Mouse (Mus musculus) forebrain, embryonic 15.5 days (tissue): ENCODE results near the gene Snx29. TPM values are rescaled to one million over a fixed set of nuclear protein-coding genes. Genes with fewer than 3 reads are reported as not detected.

Experiments used
- ATAC-seq: fragments of 200-750 bp; cut with Nextera tagmentation; replicated peaks from 2 replicates; pipeline ENCODE4 v1.8.0; 2017; ENCODE audit warnings: mild to moderate bottlenecking, moderate TSS enrichment, moderate library complexity
- H3K27ac ChIP-seq: fragments of 300-500 bp; sonication (generic); replicated peaks from 2 replicates; pipeline ENCODE4 v1.5.1; 2015; ENCODE audit warnings: mild to moderate bottlenecking, inconsistent platforms
- H3K27me3 ChIP-seq: fragments of 300-500 bp; sonication (generic); 2 replicates; pipeline ENCODE4 v1.6.1; 2015; ENCODE audit warnings: inconsistent platforms
- H3K36me3 ChIP-seq: fragments of 300-500 bp; sonication (generic); 2 replicates; pipeline ENCODE4 v1.6.1; 2015; ENCODE audit warnings: mild to moderate bottlenecking, inconsistent platforms
- H3K4me1 ChIP-seq: fragments of 300-500 bp; sonication (generic); 2 replicates; pipeline ENCODE4 v1.6.1; 2015; ENCODE audit warnings: inconsistent platforms
- H3K4me2 ChIP-seq: fragments of 300-500 bp; sonication (generic); replicated peaks from 2 replicates; pipeline ENCODE4 v1.6.1; 2015; ENCODE audit warnings: mild to moderate bottlenecking, inconsistent platforms
- H3K4me3 ChIP-seq: fragments of 300-500 bp; sonication (generic); 2 replicates; pipeline ENCODE4 v1.5.1; 2015; ENCODE audit warnings: mild to moderate bottlenecking, inconsistent platforms
- H3K9ac ChIP-seq: fragments of 300-500 bp; sonication (generic); replicated peaks from 2 replicates; pipeline ENCODE4 v1.6.1; 2015; ENCODE audit warnings: mild to moderate bottlenecking, inconsistent platforms
- H3K9me3 ChIP-seq: fragments of 300-500 bp; sonication (generic); 2 replicates; pipeline ENCODE4 v1.6.1; 2016; ENCODE audit warnings: inconsistent platforms
- WGBS: fragments of 180-500 bp; shearing (Covaris S2); methylation state at CpG from one replicate; pipeline ENCODE4 v1.1.7; 2015; ENCODE audit warnings: mixed read lengths; 5-methylcytosine and 5-hydroxymethylcytosine counted together
- polyA plus RNA-seq: library from polyadenylated mRNA; unstranded; fragments of >200 nt; fragmentation: Nextera tagmentation; extraction: Ambion mirVana; gene quantifications from 2 replicates; pipeline ENCODE4 v1.2.1, GENCODE M21; 2015

Snx29 gene
- polyA plus RNA-seq, 1 experiment from 2014 or later, result 14.1 TPM

DNA sequence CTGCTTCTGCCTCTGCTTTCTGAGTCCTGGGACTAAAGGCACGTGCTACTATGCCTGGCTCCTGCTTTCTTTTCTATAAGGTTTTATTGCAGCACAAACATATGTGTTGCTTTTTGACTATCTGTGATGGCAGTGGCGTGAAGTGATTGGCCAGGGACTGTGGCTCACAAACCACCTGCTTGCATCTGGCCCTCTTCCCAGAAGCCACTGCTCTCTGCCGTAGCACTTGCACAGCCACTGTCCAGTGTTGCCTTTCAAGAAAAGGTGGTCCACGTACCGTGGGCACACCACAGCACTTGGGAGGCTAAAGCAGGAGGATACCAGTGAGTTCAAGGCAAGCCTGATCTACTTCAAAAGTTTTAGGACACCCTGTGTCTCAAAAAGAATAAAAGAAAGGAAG lies 154.9 kb downstream of the Snx29 start:
- ATAC-seq, result no peak

DNA sequence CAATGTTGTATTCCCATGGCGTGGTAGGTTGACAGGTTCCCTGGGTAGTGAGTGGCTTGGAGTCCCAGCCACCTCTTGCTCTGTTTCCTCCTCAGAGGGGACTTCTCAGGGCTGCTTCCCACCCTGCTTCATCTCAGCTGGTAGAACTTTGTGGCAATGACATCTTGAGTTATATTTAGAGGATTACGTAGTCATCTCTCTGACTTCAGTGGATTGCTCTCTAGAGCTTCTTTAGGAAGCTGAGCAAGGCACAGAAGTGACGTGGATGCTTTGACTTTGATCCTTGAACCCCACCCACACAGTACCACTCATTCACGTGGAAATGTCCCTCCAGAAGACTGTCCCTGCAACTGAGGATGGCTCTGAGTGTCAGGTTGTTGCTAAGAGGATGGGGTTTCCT lies 156.9 kb downstream of the Snx29 start:
- Histone ChIP-seq H3K27ac (no peak overlapping the region), H3K36me3 (no peaks in the 10 kb centered on the region), H3K4me3 (no peak overlapping the region), H3K9me3 (no peaks in the 10 kb centered on the region), H3K4me2 (no peak overlapping the region), H3K4me1 (no peaks in the 10 kb centered on the region), H3K27me3 (no peaks in the 10 kb centered on the region), H3K9ac (no peak overlapping the region)
- no peak for ATAC-seq
- 83% methylated on average over 4 of the region's 4 CpGs for WGBS

More for the DNA sequence above, 154.9 kb downstream of the Snx29 start:
- Histone ChIP-seq H3K27ac (no peak overlapping the region), H3K4me3 (no peak overlapping the region), H3K4me2 (no peak overlapping the region), H3K9ac (no peak overlapping the region), H3K36me3 (no peaks in the 10 kb centered on the region), H3K27me3 (no peaks in the 10 kb centered on the region), H3K4me1 (peaks cover 9% of the 10 kb centered on the region; the same call in 1 of the 2 replicates), H3K9me3 (no peaks in the 10 kb centered on the region)
- 75% methylated on average over 5 of the region's 5 CpGs for WGBS

DNA sequence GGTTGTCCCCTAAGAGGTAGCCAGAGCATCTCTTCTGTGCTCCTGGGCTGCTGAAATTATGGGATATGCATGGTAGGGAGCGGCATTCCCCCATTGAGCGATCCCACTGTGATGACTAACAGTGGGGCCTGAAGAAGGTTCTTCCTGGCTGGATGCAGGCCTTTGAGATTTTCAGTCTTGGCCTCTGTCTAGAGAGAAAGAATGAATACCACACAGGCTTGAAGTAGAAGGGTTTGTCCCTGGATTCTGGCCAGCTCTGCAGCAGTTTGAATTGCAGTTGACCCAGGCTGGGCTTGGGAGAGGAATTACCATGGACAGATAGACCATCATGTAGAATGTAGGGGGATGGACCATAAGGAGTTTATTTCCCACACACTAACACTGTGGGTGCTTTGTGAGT lies 159.5 kb downstream of the Snx29 start:
- no peaks in the 10 kb centered on the region for H3K4me1 ChIP-seq
- no peaks in the 10 kb centered on the region for H3K9me3 ChIP-seq
- no peak for ATAC-seq
- H3K36me3 ChIP-seq, result no peaks in the 10 kb centered on the region
- H3K4me2 ChIP-seq, result no peak overlapping the region
- no peak overlapping the region for H3K4me3 ChIP-seq
- H3K27me3 ChIP-seq, result no peaks in the 10 kb centered on the region
- no peak overlapping the region for H3K9ac ChIP-seq
- 98% methylated on average over 2 of the region's 2 CpGs for WGBS
- H3K27ac ChIP-seq, result no peak overlapping the region

DNA sequence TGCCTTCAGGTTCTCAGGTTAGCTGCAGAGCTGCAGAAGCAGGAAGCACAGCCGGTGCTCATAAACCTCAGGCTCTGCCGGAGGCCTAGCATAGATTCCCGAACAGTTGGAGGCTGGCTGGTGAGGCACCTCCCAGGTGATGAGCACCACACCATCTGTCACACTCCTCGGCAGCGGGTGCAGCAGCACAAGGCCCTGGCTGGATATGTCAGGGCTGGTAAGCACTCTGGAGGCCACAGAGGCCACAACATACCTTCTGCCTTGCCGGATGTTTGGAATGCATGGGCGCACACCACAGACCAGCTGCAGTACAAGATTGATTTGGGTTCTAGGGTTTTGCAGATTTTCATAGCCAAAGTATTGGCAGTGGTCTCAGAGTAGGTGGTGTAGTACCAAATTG lies 172.2 kb downstream of the Snx29 start:
- Histone ChIP-seq H3K27ac (no peak overlapping the region), H3K36me3 (no peaks in the 10 kb centered on the region), H3K4me2 (no peak overlapping the region), H3K9ac (no peak overlapping the region), H3K9me3 (no peaks in the 10 kb centered on the region), H3K4me3 (no peak overlapping the region), H3K27me3 (no peaks in the 10 kb centered on the region), H3K4me1 (no peaks in the 10 kb centered on the region)
- WGBS, result 84% methylated on average over 7 of the region's 7 CpGs
- no peak for ATAC-seq

DNA sequence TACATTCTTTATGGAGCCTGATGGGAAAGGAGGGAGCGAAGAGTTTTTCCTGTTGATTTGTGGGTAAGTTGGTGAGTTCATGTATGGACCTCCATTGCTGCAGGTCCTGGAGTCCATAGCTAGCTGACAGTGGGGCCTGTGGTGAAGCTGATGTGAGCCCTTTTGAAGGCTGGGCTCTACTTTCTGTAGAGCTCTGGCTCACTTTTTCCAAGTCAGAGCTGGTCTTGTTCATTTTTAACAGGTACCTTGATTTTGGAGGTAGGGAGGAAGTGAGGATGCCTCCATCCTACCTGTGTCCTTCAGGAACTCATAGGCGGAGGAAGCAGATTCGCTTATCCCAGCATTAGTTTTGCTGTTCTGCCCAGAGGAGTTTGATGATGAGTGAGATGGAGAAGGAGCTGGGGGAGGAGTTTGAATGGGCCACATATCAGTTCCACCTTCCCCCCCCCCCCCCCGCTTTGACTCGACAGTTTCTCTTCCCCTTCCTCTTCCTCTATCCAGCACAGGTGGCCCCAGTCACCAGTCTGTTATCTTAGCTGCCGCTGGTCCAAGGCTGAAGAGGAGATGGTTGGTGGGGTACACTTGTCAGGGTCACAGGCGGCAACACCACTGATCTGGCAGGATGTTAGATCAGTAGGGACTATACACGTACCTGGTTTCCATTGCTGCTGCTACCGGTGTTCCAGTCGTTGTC lies 173.4 kb downstream of the Snx29 start:
- H3K9ac ChIP-seq, result no peak overlapping the region
- WGBS, result 74% methylated on average over 9 of the region's 10 CpGs
- no peak for ATAC-seq
- no peak overlapping the region for H3K27ac ChIP-seq
- no peak overlapping the region for H3K4me3 ChIP-seq
- no peaks in the 10 kb centered on the region for H3K9me3 ChIP-seq
- no peaks in the 10 kb centered on the region for H3K4me1 ChIP-seq
- no peaks in the 10 kb centered on the region for H3K27me3 ChIP-seq
- no peak overlapping the region for H3K4me2 ChIP-seq
- no peaks in the 10 kb centered on the region for H3K36me3 ChIP-seq

DNA sequence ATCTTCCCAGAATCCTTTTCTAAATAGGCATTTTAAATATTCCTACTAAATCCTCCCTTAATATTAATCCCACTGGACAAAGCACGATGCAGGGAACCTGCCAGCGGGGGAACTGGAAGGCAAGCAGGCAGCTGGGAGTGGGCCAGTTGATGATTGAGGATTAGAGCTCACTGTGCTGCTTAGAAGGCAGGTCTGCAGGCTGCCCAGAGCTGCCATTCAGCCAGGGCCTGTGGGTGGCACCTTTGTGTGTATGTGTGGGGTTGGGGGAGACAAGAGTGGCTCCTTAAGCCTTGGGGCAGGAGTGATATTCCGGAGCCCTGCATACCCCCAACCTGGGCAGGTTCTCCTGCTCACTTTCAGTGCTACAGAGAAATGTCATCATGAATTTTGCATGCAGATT lies 174.0 kb downstream of the Snx29 start:
- H3K27me3 ChIP-seq, result no peaks in the 10 kb centered on the region
- H3K36me3 ChIP-seq, result no peaks in the 10 kb centered on the region
- H3K4me1 ChIP-seq, result no peaks in the 10 kb centered on the region
- no peak overlapping the region for H3K4me2 ChIP-seq
- ATAC-seq, result no peak
- no peak overlapping the region for H3K27ac ChIP-seq
- H3K4me3 ChIP-seq, result no peak overlapping the region
- H3K9ac ChIP-seq, result no peak overlapping the region
- no peaks in the 10 kb centered on the region for H3K9me3 ChIP-seq
- 24% methylated on average over 3 of the region's 3 CpGs for WGBS

DNA sequence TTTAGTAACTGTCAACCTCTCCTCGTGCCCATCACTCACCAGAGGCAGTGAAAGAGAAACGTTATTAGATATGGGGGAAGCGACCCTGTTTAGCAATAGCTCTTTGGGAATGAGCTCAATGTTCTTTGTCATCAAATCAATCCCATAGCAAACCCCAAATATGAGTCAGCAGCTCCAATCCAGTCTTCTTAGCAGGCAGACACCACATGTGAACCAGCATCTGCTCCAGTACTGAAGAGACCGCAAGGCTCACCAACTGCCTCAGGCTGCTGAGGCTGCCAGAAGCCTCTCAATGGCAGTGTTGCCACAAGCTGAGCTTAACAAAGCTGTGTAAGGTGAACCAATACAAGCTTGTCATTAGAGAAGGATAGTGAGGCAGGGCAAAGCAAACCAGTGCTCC lies 177.4 kb downstream of the Snx29 start:
- ATAC-seq, result no peak
- no peak overlapping the region for H3K27ac ChIP-seq
- H3K9me3 ChIP-seq, result no peaks in the 10 kb centered on the region
- no peaks in the 10 kb centered on the region for H3K36me3 ChIP-seq
- no peak overlapping the region for H3K4me3 ChIP-seq
- H3K4me2 ChIP-seq, result no peak overlapping the region
- peaks cover under 1% of the 10 kb centered on the region; the same call in 1 of the 2 replicates for H3K4me1 ChIP-seq
- WGBS, result 81% methylated on average over 4 of the region's 4 CpGs
- H3K9ac ChIP-seq, result no peak overlapping the region
- H3K27me3 ChIP-seq, result no peaks in the 10 kb centered on the region

DNA sequence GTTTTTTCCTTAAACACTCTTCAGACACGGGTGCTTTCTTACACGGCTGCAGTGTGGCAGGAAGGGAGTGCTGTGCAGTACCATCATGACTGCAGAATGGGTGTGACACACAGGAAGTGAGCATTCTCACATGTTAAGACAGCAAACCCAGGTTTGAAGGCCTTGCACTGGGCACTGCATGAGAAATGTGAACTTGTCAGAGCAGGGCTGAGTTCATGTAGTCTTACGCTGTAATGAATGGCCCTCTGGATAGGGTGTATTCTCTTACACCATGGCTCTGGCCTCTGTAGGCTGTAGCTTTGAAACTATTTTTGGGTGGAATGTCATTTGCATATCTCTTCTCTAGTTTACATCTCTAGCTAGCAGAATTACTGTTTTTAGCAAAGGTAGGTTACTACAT lies 178.4 kb downstream of the Snx29 start:
- H3K36me3 ChIP-seq, result no peaks in the 10 kb centered on the region
- H3K27ac ChIP-seq, result no peak overlapping the region
- H3K27me3 ChIP-seq, result no peaks in the 10 kb centered on the region
- H3K9ac ChIP-seq, result no peak overlapping the region
- no peak overlapping the region for H3K4me2 ChIP-seq
- ATAC-seq, result no peak
- WGBS, result 87% methylated on average over 3 of the region's 3 CpGs
- H3K4me3 ChIP-seq, result no peak overlapping the region
- H3K4me1 ChIP-seq, result peaks cover 11% of the 10 kb centered on the region
- no peaks in the 10 kb centered on the region for H3K9me3 ChIP-seq

DNA sequence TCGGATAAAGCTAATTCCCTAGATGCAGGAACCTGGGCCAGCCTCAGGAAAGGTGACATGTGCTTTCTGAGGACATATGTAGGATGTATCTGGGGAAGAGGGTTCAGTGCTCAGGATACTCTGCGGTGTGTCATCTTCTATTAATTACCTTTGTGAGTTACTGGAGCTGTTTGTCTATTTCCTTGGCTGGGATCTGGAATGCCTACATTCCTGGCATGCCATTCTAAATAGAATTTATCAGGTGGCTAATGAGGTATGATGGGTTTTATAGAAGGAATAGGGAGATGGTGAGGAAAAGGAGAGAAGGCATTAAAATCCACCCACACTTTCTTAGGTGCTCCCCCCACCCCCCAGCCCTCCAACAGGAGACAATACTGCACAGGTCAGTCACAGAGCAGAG lies 178.9 kb downstream of the Snx29 start:
- no peaks in the 10 kb centered on the region for H3K36me3 ChIP-seq
- no peak overlapping the region for H3K9ac ChIP-seq
- peaks cover 11% of the 10 kb centered on the region for H3K4me1 ChIP-seq
- no peaks in the 10 kb centered on the region for H3K27me3 ChIP-seq
- ATAC-seq, result no peak
- H3K4me3 ChIP-seq, result no peak overlapping the region
- H3K9me3 ChIP-seq, result no peaks in the 10 kb centered on the region
- no peak overlapping the region for H3K27ac ChIP-seq
- WGBS, result 82% methylated on average over 2 of the region's 2 CpGs
- no peak overlapping the region for H3K4me2 ChIP-seq

DNA sequence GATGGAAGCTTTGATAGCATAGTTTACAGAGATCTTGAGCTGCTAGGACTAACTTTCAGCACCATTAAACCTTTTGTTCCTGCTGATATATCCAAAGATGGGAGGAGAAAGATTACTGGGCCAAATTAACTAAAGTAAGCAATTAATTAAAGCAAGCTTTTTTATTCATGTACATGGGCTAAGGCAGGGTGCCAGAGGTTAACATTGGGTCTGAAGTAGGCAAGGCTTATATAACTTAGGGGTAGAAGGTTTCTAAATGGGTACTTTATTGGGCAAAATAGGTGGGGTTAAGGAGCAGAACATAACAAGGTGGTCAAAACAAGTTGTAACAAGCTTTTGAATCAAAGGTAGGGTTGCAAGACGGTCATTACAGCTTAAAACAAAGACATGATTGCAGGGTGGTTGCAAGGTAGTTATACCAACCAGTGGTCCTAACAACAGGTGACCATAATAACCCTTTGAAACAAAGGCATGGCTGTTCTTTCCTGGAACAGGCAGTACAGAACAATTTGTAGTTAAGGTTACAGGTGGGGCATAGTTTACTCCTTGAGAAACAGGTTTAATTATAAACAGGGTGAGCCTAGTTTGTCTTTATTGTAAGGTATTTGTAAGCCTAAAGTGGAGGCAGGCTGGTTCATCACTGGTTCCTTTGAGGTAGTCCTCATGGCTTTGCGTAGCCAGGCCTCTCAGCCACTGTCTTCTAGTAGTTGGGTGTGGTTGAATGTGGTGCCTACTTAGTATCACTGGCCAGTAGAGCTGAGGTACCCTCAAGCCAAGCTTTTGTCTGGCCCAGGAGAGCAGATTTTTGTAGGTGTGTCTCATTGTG lies 182.2 kb downstream of the Snx29 start:
- H3K4me3 ChIP-seq, result no peak overlapping the region
- no peak overlapping the region for H3K27ac ChIP-seq
- no peak overlapping the region for H3K4me2 ChIP-seq
- 73% methylated on average over 2 of the region's 2 CpGs for WGBS
- H3K36me3 ChIP-seq, result no peaks in the 10 kb centered on the region
- no peak for ATAC-seq
- H3K9ac ChIP-seq, result no peak overlapping the region
- H3K4me1 ChIP-seq, result peaks cover 11% of the 10 kb centered on the region
- no peaks in the 10 kb centered on the region for H3K9me3 ChIP-seq
- no peaks in the 10 kb centered on the region for H3K27me3 ChIP-seq

DNA sequence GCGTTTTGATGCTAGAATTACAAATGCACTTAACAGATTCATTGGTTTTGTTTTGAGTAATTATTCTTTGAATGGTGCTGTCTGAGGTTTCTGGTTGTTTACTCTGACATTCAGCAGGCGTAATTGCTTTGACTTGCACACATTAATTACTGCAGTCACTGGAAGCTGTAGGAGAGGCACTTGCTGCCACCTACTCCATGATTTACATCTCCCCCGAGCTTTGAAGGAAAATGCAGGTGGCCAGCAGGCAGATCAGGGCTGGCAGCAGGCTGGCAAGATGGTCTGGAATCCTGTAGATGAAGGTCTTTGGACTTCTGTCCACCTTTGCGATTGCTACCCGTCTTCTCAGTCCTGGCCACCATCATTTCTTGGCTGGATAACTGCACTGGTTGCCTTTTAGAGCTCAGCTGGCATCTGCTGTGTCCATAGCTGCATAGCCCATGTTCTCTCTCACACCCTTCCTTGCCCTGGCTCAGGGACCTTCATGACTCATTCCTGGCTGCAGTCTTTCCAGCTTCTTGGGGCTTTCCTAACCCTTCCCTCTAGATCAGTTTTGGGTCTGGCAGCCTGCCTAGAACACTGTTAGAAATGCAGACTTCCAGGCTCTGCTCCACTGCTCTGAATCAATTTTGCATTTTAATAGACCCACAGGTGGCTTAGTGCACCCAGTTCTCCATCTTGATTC lies 182.9 kb downstream of the Snx29 start:
- Histone ChIP-seq H3K4me1 (peaks cover 11% of the 10 kb centered on the region), H3K27me3 (no peaks in the 10 kb centered on the region), H3K4me3 (no peak overlapping the region), H3K4me2 (no peak overlapping the region), H3K36me3 (no peaks in the 10 kb centered on the region), H3K9me3 (no peaks in the 10 kb centered on the region), H3K9ac (no peak overlapping the region), H3K27ac (no peak overlapping the region)
- no peak for ATAC-seq
- WGBS, result 63% methylated on average over 5 of the region's 5 CpGs

DNA sequence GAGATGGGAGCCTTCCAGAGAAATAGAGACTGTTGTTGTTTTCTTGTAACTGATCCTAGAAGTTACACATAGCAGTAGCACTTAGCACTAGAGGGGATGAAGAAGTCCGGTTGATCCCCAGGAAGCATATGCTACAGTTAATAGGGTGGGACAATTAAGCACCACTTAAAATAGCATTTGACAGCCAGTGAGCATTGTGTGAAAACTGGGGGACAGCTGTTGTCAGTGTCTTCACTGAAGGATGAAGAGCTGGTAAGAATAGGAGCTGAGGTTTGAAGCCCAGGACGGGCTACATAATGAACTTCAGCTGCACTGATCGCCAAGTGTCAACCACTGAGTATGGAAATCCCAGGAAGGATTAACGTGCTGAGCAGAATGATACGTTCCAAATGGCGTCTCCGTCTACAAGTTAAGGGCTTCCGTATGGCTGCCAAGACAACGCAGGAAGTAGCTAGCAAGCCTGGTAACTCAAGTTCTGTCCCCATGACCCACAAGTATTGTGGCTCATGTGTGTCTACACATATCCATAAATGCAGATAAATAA lies 184.6 kb downstream of the Snx29 start:
- peaks cover 11% of the 10 kb centered on the region for H3K4me1 ChIP-seq
- no peaks in the 10 kb centered on the region for H3K36me3 ChIP-seq
- no peak overlapping the region for H3K4me2 ChIP-seq
- no peak overlapping the region for H3K4me3 ChIP-seq
- H3K9ac ChIP-seq, result no peak overlapping the region
- H3K9me3 ChIP-seq, result no peaks in the 10 kb centered on the region
- WGBS, result 77% methylated on average over 9 of the region's 9 CpGs
- H3K27ac ChIP-seq, result no peak overlapping the region
- no peak for ATAC-seq
- H3K27me3 ChIP-seq, result no peaks in the 10 kb centered on the region
